Mouse (Mus musculus): Measurements from ENCODE around the gene Tm6sf2.

DNA sequence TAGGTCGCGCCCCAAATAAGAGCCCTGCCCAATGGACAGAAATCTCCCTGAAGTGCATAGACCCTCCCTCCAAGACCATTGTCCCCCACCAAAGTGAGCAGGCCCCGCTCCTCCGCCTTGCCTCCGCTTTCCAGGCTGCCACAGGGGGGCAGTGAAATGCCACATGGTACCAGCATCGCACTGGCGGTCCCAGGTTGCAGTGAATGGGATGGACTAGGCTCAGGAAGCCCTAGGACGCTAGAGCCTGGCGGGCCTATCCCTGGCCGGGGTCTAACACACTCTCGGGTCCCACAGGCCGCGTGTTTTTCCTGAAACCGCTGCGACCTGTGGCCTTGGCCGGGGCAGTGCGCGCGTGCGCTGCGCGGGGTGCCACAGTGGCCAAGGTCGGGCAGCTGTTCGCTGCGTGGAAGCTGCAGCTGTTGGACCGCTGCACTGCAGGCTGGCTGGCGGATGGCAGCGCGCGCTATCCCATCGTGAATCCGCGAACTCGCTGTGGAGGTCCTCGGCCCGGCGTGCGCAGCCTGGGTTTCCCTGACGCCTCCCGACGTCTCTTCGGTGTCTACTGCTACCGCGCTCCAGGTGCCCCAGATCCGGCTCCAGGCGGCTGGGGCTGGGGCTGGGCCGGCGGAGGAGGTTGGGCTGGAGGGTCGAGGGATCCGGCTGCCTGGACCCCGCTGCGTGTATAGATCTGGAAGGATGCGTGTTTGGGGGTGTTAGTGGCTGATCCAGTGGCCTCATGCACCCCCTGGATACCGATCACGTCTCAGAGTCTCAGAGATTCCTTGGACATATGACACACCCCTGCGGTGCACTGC lies 15.3 kb downstream of the Tm6sf2 start:
- TF ChIP-seq CTCF (IDR thresholded peaks at IDR 0.05) (peak; percentile 74), EP300 (IDR thresholded peaks at IDR 0.05) (no peak)

Measured in lung, postnatal 0 days (tissue).